12 mouse cellular contexts compared by ENCODE assay signal in the genomic region with DNA sequence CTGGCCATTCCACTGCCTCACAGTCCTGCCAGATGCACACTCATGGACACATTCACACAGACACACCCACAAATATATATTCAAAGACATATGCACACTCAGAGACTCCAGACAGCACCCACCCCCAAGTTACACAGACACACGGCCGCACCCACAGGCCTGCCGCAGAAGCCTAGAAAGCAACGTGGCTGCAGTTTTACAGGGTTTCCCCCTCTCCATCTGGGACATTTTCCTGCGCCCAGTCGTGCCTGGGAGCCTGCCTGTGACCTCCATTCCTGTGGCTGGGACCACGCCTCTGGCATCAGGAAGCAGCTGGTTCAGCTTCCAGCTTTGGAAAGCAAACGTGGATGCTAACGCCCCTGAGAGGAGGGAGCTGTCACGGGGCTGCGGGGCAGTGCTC. TPM values are rescaled to one million over a fixed set of nuclear protein-coding genes. Genes with fewer than 3 reads are reported as not detected.
DNase-seq lines count a peak whose midpoint lies in the region; ATAC-seq lines count a peak whose summit lies in the region.
"Had no signal": no experiment of that assay in that cellular context is flagged by ENCODE, and none has a peak within 500 bp of the region (broad histone marks: within the 10 kb centered on the region; RNA-seq: fewer than 3 reads in every experiment).

No protein-coding gene starts in this region.

- DNase-seq in frontal cortex, postnatal 10 days (ENCODE audit: low spot score in 2 of 2), result no peak
- no peak for DNase-seq in midbrain, embryonic 10.5 days (ENCODE audit: low spot score)
- peak; percentile 43 to 61 for DNase-seq in kidney, postnatal 4 days
- DNase-seq in thymus, postnatal 10 days (ENCODE audit: low spot score in 2 of 2), result no peak
- no peak for DNase-seq in thymus, postnatal 4 days
- DNase-seq: B cell, adult 2 months; liver; right cerebral cortex, postnatal 25 days had no signal

- H3K4me2 ChIP-seq in midbrain, embryonic 15.5 days, result no peak overlapping the region
- no peak overlapping the region for H3K4me2 ChIP-seq in stomach, embryonic 16.5 days (ENCODE audit: low read depth, low read length)

- peaks cover 75% of the 10 kb centered on the region for H3K4me1 ChIP-seq in midbrain, embryonic 10.5 days
- peaks cover 36% of the 10 kb centered on the region for H3K4me1 ChIP-seq in midbrain, embryonic 15.5 days
- H3K4me1 ChIP-seq in stomach, embryonic 16.5 days (ENCODE audit: control insufficient read depth, insufficient read depth, low read length), result peaks cover 44% of the 10 kb centered on the region

- H3K9me3 ChIP-seq in midbrain, embryonic 10.5 days (replicated peaks), result no peaks in the 10 kb centered on the region
- no peaks in the 10 kb centered on the region for H3K9me3 ChIP-seq in midbrain, embryonic 15.5 days
- no peaks in the 10 kb centered on the region for H3K9me3 ChIP-seq in stomach, embryonic 16.5 days (replicated peaks; ENCODE audit: control insufficient read depth, low read length)
- H3K9me3 ChIP-seq: forebrain, embryonic 10.5 days had no signal

- ATAC-seq in frontal cortex, adult (ENCODE audit: low TSS enrichment), result peak; percentile 22; the same call in 1 of the 2 replicates
- no peak for ATAC-seq in midbrain, embryonic 15.5 days (replicated peaks)
- ATAC-seq in stomach, embryonic 16.5 days (ENCODE audit: insufficient read depth, low FRiP score), result peak; percentile 25; the same call in 1 of the 2 replicates

- peak overlapping the region; percentile 33; the same call in 1 of the 2 replicates for H3K27ac ChIP-seq in midbrain, embryonic 10.5 days (replicated peaks)
- no peak overlapping the region for H3K27ac ChIP-seq in midbrain, embryonic 15.5 days
- peak overlapping the region; percentile 19 for H3K27ac ChIP-seq in stomach, embryonic 16.5 days (ENCODE audit: low read length)
- H3K27ac ChIP-seq: forebrain, embryonic 10.5 days had no signal

- 47% methylated on average over 11 of the region's 11 CpGs for WGBS in midbrain, embryonic 10.5 days
- 46% methylated on average over 11 of the region's 11 CpGs for WGBS in midbrain, embryonic 15.5 days
- 17% methylated on average over 11 of the region's 11 CpGs for WGBS in stomach, embryonic 16.5 days

- no peak overlapping the region for H3K9ac ChIP-seq in midbrain, embryonic 15.5 days
- H3K9ac ChIP-seq in stomach, embryonic 16.5 days (ENCODE audit: low read length), result peak overlapping the region; percentile 28; the same call in 1 of the 2 replicates

- H3K27me3 ChIP-seq in midbrain, embryonic 10.5 days (ENCODE audit: low read depth, poor library complexity, severe bottlenecking), result peaks cover 36% of the 10 kb centered on the region
- peaks cover 14% of the 10 kb centered on the region; the same call in 1 of the 2 replicates for H3K27me3 ChIP-seq in midbrain, embryonic 15.5 days (replicated peaks)
- H3K27me3 ChIP-seq in stomach, embryonic 16.5 days (ENCODE audit: control insufficient read depth, insufficient read depth, low read length), result no peaks in the 10 kb centered on the region

- H3K36me3 ChIP-seq in midbrain, embryonic 10.5 days, result no peaks in the 10 kb centered on the region
- no peaks in the 10 kb centered on the region for H3K36me3 ChIP-seq in midbrain, embryonic 15.5 days (replicated peaks)
- H3K36me3 ChIP-seq in stomach, embryonic 16.5 days (ENCODE audit: control insufficient read depth, insufficient read depth, low read length), result no peaks in the 10 kb centered on the region
- H3K36me3 ChIP-seq: forebrain, embryonic 10.5 days had no signal

- H3K4me3 ChIP-seq in midbrain, embryonic 10.5 days, result no peak overlapping the region
- H3K4me3 ChIP-seq in midbrain, embryonic 15.5 days, result no peak overlapping the region
- H3K4me3 ChIP-seq in stomach, embryonic 16.5 days (replicated peaks; ENCODE audit: low read length), result no peak overlapping the region
- H3K4me3 ChIP-seq: forebrain, embryonic 10.5 days had no signal

RNA-seq across cellular contexts. Expression of a gene that starts 46.2 kb away (rescaled TPM):
- polyA plus RNA-seq in midbrain, embryonic 10.5 days (2016; fragmentation: Nextera tagmentation; extraction: Ambion mirVana), result 21.3 and 28.5 TPM in 2 replicates
- polyA plus RNA-seq in midbrain, embryonic 15.5 days (2015; fragmentation: Nextera tagmentation; extraction: Ambion mirVana), result 180 and 186 TPM in 2 replicates
- 23.2 and 25.2 TPM in 2 replicates for polyA plus RNA-seq in stomach, embryonic 16.5 days (2015; fragmentation: Nextera tagmentation; extraction: Ambion mirVana)

Comparison
In these comparisons a context has a peak if more than half of its experiments do, and no peak if none do; other contexts are left out.
1. DNase-seq: peak in kidney, postnatal 4 days (2 of 2); none in frontal cortex, postnatal 10 days (0 of 2), midbrain, embryonic 10.5 days (single experiment), thymus, postnatal 10 days (0 of 2) and thymus, postnatal 4 days (single experiment).